Mouse (Mus musculus): ENCODE data around the gene Atxn2.

DNA sequence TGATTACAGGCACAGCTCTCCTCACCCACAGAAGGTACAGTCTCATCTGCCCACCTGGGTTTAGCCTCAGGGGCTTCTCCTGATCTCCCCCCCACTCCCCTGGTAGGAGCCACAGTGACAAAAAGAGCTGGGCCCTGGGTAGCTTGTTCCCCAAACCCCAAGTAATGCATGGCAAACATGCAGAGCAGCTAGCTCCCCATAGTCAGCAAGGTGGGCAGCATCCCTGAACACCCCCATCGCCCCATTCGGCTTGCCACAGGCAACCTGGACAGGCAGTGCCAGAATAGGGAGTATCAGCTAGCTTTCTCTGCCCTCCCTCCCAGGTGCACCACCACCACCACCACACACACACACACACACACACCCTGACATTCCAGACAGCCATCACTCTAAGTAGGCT lies 122.0 kb downstream of the Atxn2 start:
- TF ChIP-seq POLR2A (IDR thresholded peaks at IDR 0.05; ENCODE audit: borderline replicate concordance, low read depth, low read length) (0 out of 2 replicates have a peak, but pooled peaks have one; percentile 4), CTCF (IDR thresholded peaks at IDR 0.05; ENCODE audit: low read depth, low read length) (no peak)
